Mouse (Mus musculus): ENCODE data around the gene Smpd4.

Gene Smpd4

GRCm38 (mm10) chr16:17638036-17638628 lies 19.0 kb downstream of the Smpd4 start:
- no peak for DNase-seq (ENCODE audit: low spot score in 2 of 2)

GRCm38 (mm10) chr16:17639081-17639480 lies 19.9 kb downstream of the Smpd4 start:
- DNase-seq (ENCODE audit: low spot score in 2 of 2), result no peak

- no peak for DNase-seq (ENCODE audit: low spot score in 2 of 2)
These were observed 20.8 kb downstream of the Smpd4 start for GRCm38 (mm10) chr16:17639951-17640350.

- no peak for DNase-seq (ENCODE audit: low spot score in 2 of 2)
These were observed 21.6 kb downstream of the Smpd4 start for GRCm38 (mm10) chr16:17640706-17641105.

GRCm38 (mm10) chr16:17641301-17641700 lies 22.1 kb downstream of the Smpd4 start:
- no peak for DNase-seq (ENCODE audit: low spot score in 2 of 2)

GRCm38 (mm10) chr16:17642311-17642710 lies 23.2 kb downstream of the Smpd4 start:
- no peak for DNase-seq (ENCODE audit: low spot score in 2 of 2)

GRCm38 (mm10) chr16:17643437-17643990 lies 24.4 kb downstream of the Smpd4 start:
- DNase-seq (ENCODE audit: low spot score in 2 of 2), result no peak

GRCm38 (mm10) chr16:17646310-17647114 lies 27.4 kb downstream of the Smpd4 start, which contains the start of gene Ccdc74a:
Gene Ccdc74a (plus strand): TSS chr16:17646470.
- DNase-seq (ENCODE audit: low spot score in 2 of 2), result peak; percentile 77 to 88

- no peak for DNase-seq (ENCODE audit: low spot score in 2 of 2)
These were observed 28.0 kb downstream of the Smpd4 start for GRCm38 (mm10) chr16:17647156-17647555.

GRCm38 (mm10) chr16:17647566-17648340 lies 28.6 kb downstream of the Smpd4 start:
- no peak for DNase-seq (ENCODE audit: low spot score in 2 of 2)

GRCm38 (mm10) chr16:17649925-17650605 lies 30.9 kb downstream of the Smpd4 start:
- no peak for DNase-seq (ENCODE audit: low spot score in 2 of 2)

- no peak for DNase-seq (ENCODE audit: low spot score in 2 of 2)
These were observed 31.6 kb downstream of the Smpd4 start for GRCm38 (mm10) chr16:17650711-17651110.

GRCm38 (mm10) chr16:17652607-17653006 lies 33.5 kb downstream of the Smpd4 start:
- DNase-seq (ENCODE audit: low spot score in 2 of 2), result no peak

- no peak for DNase-seq (ENCODE audit: low spot score in 2 of 2)
These were observed 34.4 kb downstream of the Smpd4 start for GRCm38 (mm10) chr16:17653601-17654000.

- no peak for DNase-seq (ENCODE audit: low spot score in 2 of 2)
These were observed 35.1 kb downstream of the Smpd4 start for GRCm38 (mm10) chr16:17654188-17654795.

GRCm38 (mm10) chr16:17656212-17656871 lies 37.2 kb downstream of the Smpd4 start:
- DNase-seq (ENCODE audit: low spot score in 2 of 2), result no peak

- no peak for DNase-seq (ENCODE audit: low spot score in 2 of 2)
These were observed 46.4 kb downstream of the Smpd4 start for GRCm38 (mm10) chr16:17665568-17665967.

GRCm38 (mm10) chr16:17669886-17670285 lies 50.7 kb downstream of the Smpd4 start:
- DNase-seq (ENCODE audit: low spot score in 2 of 2), result no peak
